Comparison of ENCODE assay signal across 13 mouse cellular contexts in genomic region chr2:72107525-72108180, GRCm38 (mm10).
DNase-seq lines count a peak whose midpoint lies in the region; ATAC-seq and TF ChIP-seq lines count a peak whose summit lies in the region.
"Had no signal": no experiment of that assay in that cellular context is flagged by ENCODE, and none has a peak within 500 bp of the region (broad histone marks: within the 10 kb centered on the region; RNA-seq: fewer than 3 reads in every experiment).

No protein-coding gene starts in this region.

- no peaks in the 10 kb centered on the region for H3K9me3 ChIP-seq in heart, embryonic 14.5 days (ENCODE audit: control insufficient read depth, low read length)
- no peaks in the 10 kb centered on the region for H3K9me3 ChIP-seq in midbrain, embryonic 12.5 days
- H3K9me3 ChIP-seq in midbrain, embryonic 15.5 days, result no peaks in the 10 kb centered on the region
- no peaks in the 10 kb centered on the region for H3K9me3 ChIP-seq in neural tube, embryonic 15.5 days (replicated peaks)
- no peaks in the 10 kb centered on the region for H3K9me3 ChIP-seq in stomach, postnatal 0 days (ENCODE audit: control insufficient read depth, low read length)
- H3K9me3 ChIP-seq: embryonic facial prominence, embryonic 10.5 days; limb, embryonic 10.5 days had no signal

- H3K4me1 ChIP-seq in heart, embryonic 14.5 days (ENCODE audit: control insufficient read depth in 2 of 2, insufficient read depth in 2 of 2, low read length in 2 of 2), result peaks cover 14 to 19% of the 10 kb centered on the region in 2 experiments
- H3K4me1 ChIP-seq in midbrain, embryonic 12.5 days, result peaks cover 19% of the 10 kb centered on the region
- peaks cover 9% of the 10 kb centered on the region for H3K4me1 ChIP-seq in midbrain, embryonic 15.5 days
- peaks cover 11% of the 10 kb centered on the region for H3K4me1 ChIP-seq in cerebellum, adult 2 months (ENCODE audit: control insufficient read depth, insufficient read depth, low read length)
- peaks cover 18% of the 10 kb centered on the region for H3K4me1 ChIP-seq in neural tube, embryonic 15.5 days
- H3K4me1 ChIP-seq in stomach, postnatal 0 days (replicated peaks; ENCODE audit: control insufficient read depth, insufficient read depth), result no peaks in the 10 kb centered on the region
- H3K4me1 ChIP-seq: limb, embryonic 10.5 days had no signal

- no peak for TF ChIP-seq POLR2A in cerebellum, adult 2 months (IDR thresholded peaks at IDR 0.05; ENCODE audit: borderline replicate concordance, insufficient read depth, low read length)

- peak overlapping the region; percentile 39; the same call in 1 of the 2 replicates for H3K4me2 ChIP-seq in heart, embryonic 14.5 days (ENCODE audit: low read length)
- H3K4me2 ChIP-seq in midbrain, embryonic 12.5 days (replicated peaks), result no peak overlapping the region
- H3K4me2 ChIP-seq in midbrain, embryonic 15.5 days, result no peak overlapping the region
- no peak overlapping the region for H3K4me2 ChIP-seq in neural tube, embryonic 15.5 days
- H3K4me2 ChIP-seq in stomach, postnatal 0 days (replicated peaks; ENCODE audit: low read depth), result no peak overlapping the region

- H3K9ac ChIP-seq in heart, embryonic 14.5 days (ENCODE audit: low read length), result no peak overlapping the region
- H3K9ac ChIP-seq in midbrain, embryonic 12.5 days (replicated peaks), result no peak overlapping the region
- no peak overlapping the region for H3K9ac ChIP-seq in midbrain, embryonic 15.5 days
- H3K9ac ChIP-seq in neural tube, embryonic 15.5 days (replicated peaks), result no peak overlapping the region
- no peak overlapping the region for H3K9ac ChIP-seq in stomach, postnatal 0 days (ENCODE audit: low read length)

- no peak for DNase-seq in heart, adult 9 months (ENCODE audit: low spot score in 2 of 2)
- peak; percentile 44 to 68 for DNase-seq in cerebellum, adult 2 months
- DNase-seq in stomach, postnatal 0 days (ENCODE audit: low spot score), result no peak
- DNase-seq: gastrocnemius, postnatal 36 days; kidney, postnatal 4 days; right cerebral cortex, adult 18-20 months had no signal

- no peaks in the 10 kb centered on the region for H3K36me3 ChIP-seq in heart, embryonic 14.5 days (ENCODE audit: control insufficient read depth, insufficient read depth, low read length)
- no peaks in the 10 kb centered on the region for H3K36me3 ChIP-seq in midbrain, embryonic 12.5 days
- no peaks in the 10 kb centered on the region for H3K36me3 ChIP-seq in midbrain, embryonic 15.5 days (replicated peaks)
- no peaks in the 10 kb centered on the region for H3K36me3 ChIP-seq in neural tube, embryonic 15.5 days
- H3K36me3 ChIP-seq in stomach, postnatal 0 days (ENCODE audit: control insufficient read depth, insufficient read depth, low read length), result no peaks in the 10 kb centered on the region
- H3K36me3 ChIP-seq: embryonic facial prominence, embryonic 10.5 days; limb, embryonic 10.5 days had no signal

- TF ChIP-seq EP300 in stomach, postnatal 0 days (optimal IDR thresholded peaks at IDR 0.05), result no peak

- no peaks in the 10 kb centered on the region for H3K27me3 ChIP-seq in heart, embryonic 14.5 days (ENCODE audit: control insufficient read depth, insufficient read depth, low read length)
- H3K27me3 ChIP-seq in midbrain, embryonic 12.5 days, result no peaks in the 10 kb centered on the region
- H3K27me3 ChIP-seq in midbrain, embryonic 15.5 days (replicated peaks), result no peaks in the 10 kb centered on the region
- no peaks in the 10 kb centered on the region for H3K27me3 ChIP-seq in cerebellum, adult 2 months (ENCODE audit: control insufficient read depth, insufficient read depth, low read length)
- H3K27me3 ChIP-seq in neural tube, embryonic 15.5 days (replicated peaks), result no peaks in the 10 kb centered on the region
- H3K27me3 ChIP-seq in stomach, postnatal 0 days (ENCODE audit: control insufficient read depth, insufficient read depth, low read length), result no peaks in the 10 kb centered on the region

- H3K4me3 ChIP-seq in heart, embryonic 14.5 days (ENCODE audit: control insufficient read depth in 1 of 2, insufficient read depth in 1 of 2, low read depth in 1 of 2, low read length in 2 of 2), result no peak overlapping the region
- no peak overlapping the region for H3K4me3 ChIP-seq in midbrain, embryonic 12.5 days
- no peak overlapping the region for H3K4me3 ChIP-seq in midbrain, embryonic 15.5 days
- no peak overlapping the region for H3K4me3 ChIP-seq in cerebellum, adult 2 months (replicated peaks; ENCODE audit: insufficient read depth, low read depth, low read length)
- H3K4me3 ChIP-seq in neural tube, embryonic 15.5 days (replicated peaks), result no peak overlapping the region
- H3K4me3 ChIP-seq in stomach, postnatal 0 days (ENCODE audit: low read depth, low read length), result no peak overlapping the region
- H3K4me3 ChIP-seq: embryonic facial prominence, embryonic 10.5 days; limb, embryonic 10.5 days had no signal

- TF ChIP-seq CTCF in cerebellum, adult 2 months (IDR thresholded peaks at IDR 0.05; ENCODE audit: borderline replicate concordance, insufficient read depth, low read depth, low read length), result no peak
- no peak for TF ChIP-seq CTCF in stomach, postnatal 0 days (IDR thresholded peaks at IDR 0.05; ENCODE audit: low read depth)

- peak overlapping the region; percentile 6 to 59 for H3K27ac ChIP-seq in heart, embryonic 14.5 days (replicated peaks in 1 of 2; ENCODE audit: control insufficient read depth in 1 of 2, insufficient read depth in 1 of 2, low read depth in 2 of 2, low read length in 2 of 2)
- peak overlapping the region; percentile 15; the same call in 1 of the 2 replicates for H3K27ac ChIP-seq in midbrain, embryonic 12.5 days (replicated peaks)
- no peak overlapping the region for H3K27ac ChIP-seq in midbrain, embryonic 15.5 days
- no peak overlapping the region for H3K27ac ChIP-seq in cerebellum, adult 2 months (ENCODE audit: insufficient read depth, low read length)
- 0 out of 2 replicates have a peak overlapping the region, but pooled peaks have one; percentile 13 for H3K27ac ChIP-seq in neural tube, embryonic 15.5 days (replicated peaks)
- no peak overlapping the region for H3K27ac ChIP-seq in stomach, postnatal 0 days (replicated peaks)
- H3K27ac ChIP-seq: embryonic facial prominence, embryonic 10.5 days; limb, embryonic 10.5 days had no signal

- 28% methylated on average over 12 of the region's 12 CpGs for WGBS in heart, embryonic 14.5 days
- 63% methylated on average over 12 of the region's 12 CpGs for WGBS in midbrain, embryonic 12.5 days
- 35% methylated on average over 12 of the region's 12 CpGs for WGBS in midbrain, embryonic 15.5 days
- WGBS in cerebellum, adult 2 months, result 15% methylated on average over 12 of the region's 12 CpGs
- WGBS in neural tube, embryonic 15.5 days, result 27% methylated on average over 12 of the region's 12 CpGs
- 63% methylated on average over 12 of the region's 12 CpGs for WGBS in stomach, postnatal 0 days

- 0 out of 2 replicates have a peak, but pooled peaks have one; percentile 43 for ATAC-seq in heart, embryonic 14.5 days (ENCODE audit: insufficient number of reproducible peaks, insufficient read depth, low FRiP score, low read depth)
- ATAC-seq in midbrain, embryonic 12.5 days (ENCODE audit: low FRiP score, low read depth), result no peak
- ATAC-seq in midbrain, embryonic 15.5 days (replicated peaks), result no peak
- no peak; the same call in 1 of the 2 replicates for ATAC-seq in neural tube, embryonic 15.5 days (ENCODE audit: low FRiP score)
- no peak for ATAC-seq in stomach, postnatal 0 days (ENCODE audit: low FRiP score, low TSS enrichment)
- ATAC-seq: forebrain, embryonic 16.5 days had no signal

Comparison
In these comparisons a context has a peak if more than half of its experiments do, and no peak if none do; other contexts are left out.
1. H3K27ac ChIP-seq: peak in heart, embryonic 14.5 days (2 of 2), midbrain, embryonic 12.5 days (single experiment) and neural tube, embryonic 15.5 days (single experiment); none in midbrain, embryonic 15.5 days (single experiment), cerebellum, adult 2 months (single experiment) and stomach, postnatal 0 days (single experiment).
2. DNase-seq: peak in cerebellum, adult 2 months (2 of 2); none in heart, adult 9 months (0 of 2) and stomach, postnatal 0 days (single experiment).